ENCODE assay signal across 8 mouse cellular contexts in the genomic region with DNA sequence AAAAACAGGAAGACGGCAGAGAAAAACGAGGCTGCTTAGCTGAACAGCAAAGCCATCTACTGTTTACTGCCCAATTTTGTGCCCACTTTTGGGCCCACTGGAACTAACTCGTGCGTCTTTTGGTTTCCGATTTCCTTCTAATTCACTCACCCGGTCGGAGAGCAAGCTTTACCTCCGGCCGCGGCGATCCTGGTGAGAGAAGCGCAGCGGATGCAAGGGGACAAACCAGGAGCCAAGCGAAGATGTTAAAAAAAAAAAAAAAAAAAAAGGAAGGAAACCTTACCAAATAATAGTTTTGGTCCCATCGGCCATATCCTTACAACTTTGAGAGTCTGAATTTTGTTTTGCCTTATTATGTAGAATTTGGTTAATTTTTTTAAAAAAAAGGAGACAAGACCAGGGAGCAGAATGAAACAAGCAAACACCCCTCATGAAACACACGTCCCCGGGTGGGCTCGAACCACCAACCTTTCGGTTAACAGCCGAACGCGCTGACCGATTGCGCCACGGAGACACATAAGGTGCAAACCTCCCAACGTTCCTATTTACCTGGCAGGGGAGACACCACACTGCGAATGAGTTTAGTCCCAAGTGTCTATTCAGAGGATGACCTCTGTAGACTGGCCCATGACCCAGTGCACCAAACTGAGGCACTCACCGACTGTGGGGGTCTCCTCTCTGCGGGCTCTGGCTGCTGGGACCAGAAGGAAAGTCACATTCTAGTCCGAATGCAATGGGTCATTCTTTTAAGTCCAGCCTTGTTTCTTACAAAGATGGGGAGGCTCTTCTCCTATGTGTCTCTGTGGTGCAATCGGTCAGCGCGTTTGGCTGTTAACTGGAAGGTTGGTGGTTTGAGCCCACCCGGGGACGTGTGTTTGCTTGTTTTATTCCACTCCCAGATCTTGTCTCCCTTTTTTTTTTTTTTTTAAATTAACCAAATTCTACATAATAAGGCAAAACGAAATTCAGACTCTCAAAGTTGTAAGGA. TPM values are rescaled to one million over a fixed set of nuclear protein-coding genes. Genes with fewer than 3 reads are reported as not detected.
A peak's percentile ranks its signal among the peaks of the same experiment; 100 is the strongest.
DNase-seq lines count a peak whose midpoint lies in the region; ATAC-seq and TF ChIP-seq lines count a peak whose summit lies in the region.

No protein-coding gene starts in this region.

- H3K9me3 ChIP-seq in kidney, postnatal 0 days (replicated peaks; ENCODE audit: low read length) = no peaks in the 10 kb centered on the region
- no peaks in the 10 kb centered on the region for H3K9me3 ChIP-seq in intestine, embryonic 15.5 days
- H3K9me3 ChIP-seq in neural tube, embryonic 13.5 days = peaks cover 5% of the 10 kb centered on the region; the same call in 1 of the 2 replicates

- no peaks in the 10 kb centered on the region for H3K4me1 ChIP-seq in kidney, postnatal 0 days (replicated peaks; ENCODE audit: insufficient read depth, low read length)
- 0 out of 2 replicates have a peak, but pooled peaks cover 3% of the 10 kb centered on the region for H3K4me1 ChIP-seq in kidney, adult 2 months (ENCODE audit: control insufficient read depth, insufficient read depth, low read length)
- no peaks in the 10 kb centered on the region; the same call in 1 of the 2 replicates for H3K4me1 ChIP-seq in intestine, embryonic 15.5 days (replicated peaks)
- H3K4me1 ChIP-seq in neural tube, embryonic 13.5 days (replicated peaks) = no peaks in the 10 kb centered on the region; the same call in 1 of the 2 replicates
- no peaks in the 10 kb centered on the region for H3K4me1 ChIP-seq in cerebellum, adult 2 months (ENCODE audit: control insufficient read depth, insufficient read depth, low read length)

- no peak for TF ChIP-seq CTCF in kidney, postnatal 0 days (IDR thresholded peaks at IDR 0.05; ENCODE audit: low read depth)
- no peak for TF ChIP-seq CTCF in kidney, adult 2 months (conservative IDR thresholded peaks at IDR 0.05; ENCODE audit: insufficient read depth, insufficient read length, low read depth, low read length)
- TF ChIP-seq CTCF in brain, embryonic 14.5 days (IDR thresholded peaks at IDR 0.05; ENCODE audit: borderline replicate concordance, extremely low read depth, insufficient read depth, insufficient read length) = no peak
- TF ChIP-seq CTCF in cerebellum, adult 2 months (IDR thresholded peaks at IDR 0.05; ENCODE audit: borderline replicate concordance, insufficient read depth, low read depth, low read length) = no peak

- peak overlapping the region; percentile 27 for H3K4me2 ChIP-seq in kidney, postnatal 0 days (ENCODE audit: low read length)
- peak overlapping the region; percentile 55 for H3K4me2 ChIP-seq in intestine, embryonic 15.5 days (replicated peaks)
- peak overlapping the region; percentile 30 for H3K4me2 ChIP-seq in neural tube, embryonic 13.5 days

- WGBS in kidney, postnatal 0 days = 5% methylated on average over 36 of the region's 36 CpGs
- 10% methylated on average over 36 of the region's 36 CpGs for WGBS in kidney, adult 2 months
- 4% methylated on average over 36 of the region's 36 CpGs for WGBS in intestine, embryonic 15.5 days
- WGBS in neural tube, embryonic 13.5 days = 3% methylated on average over 36 of the region's 36 CpGs
- 6% methylated on average over 36 of the region's 36 CpGs for WGBS in cerebellum, adult 2 months

- H3K36me3 ChIP-seq in kidney, postnatal 0 days (ENCODE audit: insufficient read depth, low read length) = no peaks in the 10 kb centered on the region
- H3K36me3 ChIP-seq in kidney, adult 2 months (ENCODE audit: control insufficient read depth, insufficient read depth, low read length) = no peaks in the 10 kb centered on the region
- H3K36me3 ChIP-seq in intestine, embryonic 15.5 days = no peaks in the 10 kb centered on the region
- no peaks in the 10 kb centered on the region for H3K36me3 ChIP-seq in neural tube, embryonic 13.5 days

- H3K4me3 ChIP-seq in kidney, postnatal 0 days (replicated peaks; ENCODE audit: low read depth, low read length) = peak overlapping the region; percentile 19; the same call in 1 of the 2 replicates
- H3K4me3 ChIP-seq in kidney, adult 2 months (ENCODE audit: insufficient read depth, low read depth, low read length) = no peak overlapping the region
- H3K4me3 ChIP-seq in intestine, embryonic 15.5 days (replicated peaks) = peak overlapping the region; percentile 32
- peak overlapping the region; percentile 8; the same call in 1 of the 2 replicates for H3K4me3 ChIP-seq in neural tube, embryonic 13.5 days
- H3K4me3 ChIP-seq in cerebellum, adult 2 months (replicated peaks; ENCODE audit: insufficient read depth, low read depth, low read length) = no peak overlapping the region

- H3K27me3 ChIP-seq in kidney, postnatal 0 days (ENCODE audit: insufficient read depth, low read length) = peaks cover 94% of the 10 kb centered on the region
- H3K27me3 ChIP-seq in kidney, adult 2 months (replicated peaks; ENCODE audit: control insufficient read depth, insufficient read depth, low read length) = peaks cover 7% of the 10 kb centered on the region; the same call in 1 of the 2 replicates
- H3K27me3 ChIP-seq in intestine, embryonic 15.5 days (replicated peaks) = peaks cover 77% of the 10 kb centered on the region
- H3K27me3 ChIP-seq in neural tube, embryonic 13.5 days = peaks cover 98% of the 10 kb centered on the region
- H3K27me3 ChIP-seq in cerebellum, adult 2 months (ENCODE audit: control insufficient read depth, insufficient read depth, low read length) = peaks cover 6% of the 10 kb centered on the region; the same call in 1 of the 2 replicates

- no peak overlapping the region for H3K27ac ChIP-seq in kidney, postnatal 0 days
- no peak overlapping the region for H3K27ac ChIP-seq in kidney, adult 2 months (ENCODE audit: insufficient read depth, low read depth, low read length)
- no peak overlapping the region for H3K27ac ChIP-seq in intestine, embryonic 15.5 days
- no peak overlapping the region for H3K27ac ChIP-seq in neural tube, embryonic 13.5 days (replicated peaks)
- H3K27ac ChIP-seq in cerebellum, adult 2 months (ENCODE audit: insufficient read depth, low read length) = no peak overlapping the region

- no peak overlapping the region for H3K9ac ChIP-seq in kidney, postnatal 0 days (ENCODE audit: low read depth, low read length)
- no peak overlapping the region for H3K9ac ChIP-seq in intestine, embryonic 15.5 days
- no peak overlapping the region for H3K9ac ChIP-seq in neural tube, embryonic 13.5 days

- no peak for TF ChIP-seq POLR2A in kidney, adult 2 months (IDR thresholded peaks at IDR 0.05; ENCODE audit: low read depth, low read length)
- TF ChIP-seq POLR2A in brain, embryonic 14.5 days (IDR thresholded peaks at IDR 0.05; ENCODE audit: borderline replicate concordance, extremely low read depth, insufficient read depth, insufficient read length, poor library complexity, severe bottlenecking) = no peak
- TF ChIP-seq POLR2A in cerebellum, adult 2 months (IDR thresholded peaks at IDR 0.05; ENCODE audit: borderline replicate concordance, insufficient read depth, low read length) = no peak

- ATAC-seq in kidney, postnatal 0 days (replicated peaks; ENCODE audit: low FRiP score, low read depth) = no peak
- ATAC-seq in intestine, embryonic 15.5 days = no peak
- no peak for ATAC-seq in neural tube, embryonic 13.5 days (ENCODE audit: low read depth)

- DNase-seq in kidney, postnatal 0 days (ENCODE audit: low spot score) = no peak
- DNase-seq in kidney, adult 2 months = no peak
- DNase-seq in brain, embryonic 14.5 days (ENCODE audit: low read depth) = peak; percentile 15
- DNase-seq in cerebellum, adult 2 months = no peak
- DNase-seq in ovary, postnatal 36 days (ENCODE audit: low spot score) = no peak
- no peak for DNase-seq in lung, postnatal 14 days

RNA-seq across cellular contexts. Expression of a gene that starts 40.7 kb away (rescaled TPM):
- 2.0 and 2.5 TPM in 2 replicates for polyA plus RNA-seq in kidney, postnatal 0 days (2015; fragmentation: Nextera tagmentation; extraction: Ambion mirVana)
- 1.3 TPM in 2 replicates for polyA plus RNA-seq in kidney, adult 2 months (2012; rRNA removed)
- 1.4 and 1.8 TPM in 2 replicates for polyA plus RNA-seq in brain, embryonic 14.5 days (2012; rRNA removed)
- polyA plus RNA-seq in intestine, embryonic 15.5 days (2015; fragmentation: Nextera tagmentation; extraction: Ambion mirVana) = 2.3 and 3.0 TPM in 2 replicates
- polyA plus RNA-seq in neural tube, embryonic 13.5 days (2015; fragmentation: Nextera tagmentation; extraction: Ambion mirVana) = 1.9 and 2.1 TPM in 2 replicates
- 2.0 TPM in 2 replicates for polyA plus RNA-seq in cerebellum, adult 2 months (2012; rRNA removed)

Comparison
In these comparisons a context has a peak if more than half of its experiments do, and no peak if none do; other contexts are left out.
1. H3K4me3 ChIP-seq: peak in kidney, postnatal 0 days (single experiment), intestine, embryonic 15.5 days (single experiment) and neural tube, embryonic 13.5 days (single experiment); none in kidney, adult 2 months (single experiment) and cerebellum, adult 2 months (single experiment).
2. Peak in every context shown above with its lines, with median percentiles within 50 percentile points of each other: H3K4me2 ChIP-seq.